Mouse (Mus musculus) forebrain, embryonic 13.5 days (tissue): ENCODE results near the gene Pdf. TPM values are rescaled to one million over a fixed set of nuclear protein-coding genes. Genes with fewer than 3 reads are reported as not detected.
"Not testable (repeated sequence)": the region's sequence is repeated elsewhere in the genome, so short reads cannot be mapped to it uniquely, and the experiment has no call there.

Source experiments
- ATAC-seq: fragments of 200-750 bp; cut with Nextera tagmentation; 2 replicates; pipeline ENCODE4 v1.8.0; 2017
- H3K27ac ChIP-seq: fragments of 300-500 bp; sonication (generic); 2 replicates; pipeline ENCODE4 v1.5.1; 2015; ENCODE audit warnings: inconsistent platforms, mild to moderate bottlenecking, moderate library complexity
- H3K27me3 ChIP-seq: fragments of 300-500 bp; sonication (generic); 2 replicates; pipeline ENCODE4 v1.6.1; 2015; ENCODE audit warnings: mild to moderate bottlenecking, inconsistent platforms
- H3K36me3 ChIP-seq: fragments of 300-500 bp; sonication (generic); 2 replicates; pipeline ENCODE4 v1.6.1; 2015; ENCODE audit warnings: mild to moderate bottlenecking, inconsistent platforms; ENCODE audit not compliant: poor library complexity, severe bottlenecking
- H3K4me1 ChIP-seq: fragments of 300-500 bp; sonication (generic); 2 replicates; pipeline ENCODE4 v1.6.1; 2015; ENCODE audit warnings: inconsistent platforms
- H3K4me2 ChIP-seq: fragments of 300-500 bp; sonication (generic); 2 replicates; pipeline ENCODE4 v1.6.1; 2015; ENCODE audit warnings: inconsistent platforms, mild to moderate bottlenecking, moderate library complexity
- H3K4me3 ChIP-seq: fragments of 300-500 bp; sonication (generic); 2 replicates; pipeline ENCODE4 v1.5.1; 2015; ENCODE audit warnings: mild to moderate bottlenecking, inconsistent platforms
- H3K9ac ChIP-seq: fragments of 300-500 bp; sonication (generic); 2 replicates; pipeline ENCODE4 v1.6.1; 2015; ENCODE audit warnings: mild to moderate bottlenecking, inconsistent platforms
- H3K9me3 ChIP-seq: fragments of 300-500 bp; sonication (generic); replicated peaks from 2 replicates; pipeline ENCODE4 v1.6.1; 2016; ENCODE audit warnings: inconsistent platforms
- WGBS: fragments of 180-500 bp; shearing (Covaris S2); methylation state at CpG from one replicate; pipeline ENCODE4 v1.1.7; 2015; 5-methylcytosine and 5-hydroxymethylcytosine counted together
- microRNA-seq: library from miRNA; unstranded; fragments of <30 nt; microRNA quantifications from one replicate; pipeline ENCODE4, GENCODE M21; 2016
- polyA plus RNA-seq: library from polyadenylated mRNA; unstranded; fragments of >200 nt; fragmentation: Nextera tagmentation; extraction: Ambion mirVana; gene quantifications from 2 replicates; pipeline ENCODE4 v1.2.1, GENCODE M21; 2015

The Pdf gene
- polyA plus RNA-seq, 1 experiment from 2014 or later: 32.0 TPM

GRCm38 (mm10) chr8:106996339-106996738, 52.1 kb downstream of the Pdf start:
- H3K4me1 ChIP-seq, H3K27me3 ChIP-seq, H3K27ac ChIP-seq, H3K4me3 ChIP-seq, H3K9me3 ChIP-seq, H3K9ac ChIP-seq, H3K36me3 ChIP-seq, H3K4me2 ChIP-seq, ATAC-seq: not testable (repeated sequence)
- 86% methylated on average over 4 of the region's 4 CpGs for WGBS

Small RNA genes lying within 50 kb of the gene (microRNA-seq; reads per million reads assigned to microRNA genes)
- 1.9 reads per million for gene Mir7075

Other genes with a start within 250 kb of the Pdf start
- gene Has3, start 178.4 kb downstream of the Pdf start, polyA plus RNA-seq: 0.65 and 0.89 TPM in 2 replicates
- 49.4 and 53.6 TPM in 2 replicates for gene Utp4, start 155.0 kb downstream of the Pdf start, polyA plus RNA-seq
- 3.6 and 4.1 TPM in 2 replicates for gene Sntb2, start 112.9 kb downstream of the Pdf start, polyA plus RNA-seq
- gene Vps4a, start 17.4 kb downstream of the Pdf start, polyA plus RNA-seq: 113 TPM in 2 replicates
- gene Cog8, start 8.1 kb upstream of the Pdf start, polyA plus RNA-seq: 34.5 and 35.5 TPM in 2 replicates
- 91.3 and 99.6 TPM in 2 replicates for gene Nip7, start 8.3 kb upstream of the Pdf start, polyA plus RNA-seq
- gene Tmed6, start 17.0 kb upstream of the Pdf start, polyA plus RNA-seq: not detected in 2 replicates
- gene Terf2, start 47.9 kb upstream of the Pdf start, polyA plus RNA-seq: 25.0 and 25.5 TPM in 2 replicates
- gene Cyb5b, start 102.0 kb upstream of the Pdf start, polyA plus RNA-seq: 102 and 115 TPM in 2 replicates
- 9.9 and 10.2 TPM in 2 replicates for gene Nfat5, start 244.9 kb upstream of the Pdf start, polyA plus RNA-seq